Mouse (Mus musculus) cerebellum, postnatal 14 days (tissue): ENCODE results near the gene Pdlim5.

Experiments
- DNase-seq, 2 experiments: peaks; one replicate each; pipeline ENCODE4 v3.0.0; 2021; ENCODE audit warnings: mixed read lengths in 2 of 2

Pdlim5 gene

DNA sequence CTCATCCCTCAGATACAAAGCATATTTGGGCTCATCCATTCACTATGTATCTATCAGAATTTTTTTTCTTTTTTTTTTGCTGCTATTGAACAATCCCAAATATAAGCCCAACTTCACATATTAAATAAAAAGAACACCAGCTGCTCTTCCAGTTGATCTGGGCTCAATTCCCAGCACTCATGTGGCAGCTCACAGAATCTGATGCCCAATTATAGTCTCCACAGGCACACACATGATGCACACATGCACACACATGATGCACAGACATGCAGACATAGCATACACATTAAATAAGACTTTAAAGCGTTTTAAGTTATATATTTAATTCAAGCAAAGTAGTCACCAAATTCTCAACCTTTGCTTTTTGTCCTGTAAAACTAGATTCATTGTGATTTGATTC, 62.0 kb downstream of the Pdlim5 start:
- DNase-seq, result no peak

DNA sequence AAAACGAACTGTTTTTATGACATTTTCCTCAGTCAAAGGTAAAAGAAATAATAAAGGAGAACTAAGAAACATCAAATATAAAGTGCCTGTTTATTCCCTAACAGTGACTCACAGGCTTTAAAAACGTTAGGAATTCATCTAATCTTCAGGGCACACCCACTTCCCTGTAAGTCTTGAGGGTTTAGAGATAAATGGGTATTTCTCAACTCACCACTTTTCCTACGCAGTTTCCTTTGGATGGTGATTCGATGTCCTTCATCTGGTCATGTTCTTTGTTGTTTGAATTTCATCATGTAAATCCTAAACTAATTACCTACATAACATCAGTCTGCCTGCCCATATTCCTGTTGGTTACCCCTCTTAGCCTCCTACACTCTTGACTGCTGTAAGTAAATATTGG, 62.8 kb downstream of the Pdlim5 start:
- DNase-seq, result no peak

DNA sequence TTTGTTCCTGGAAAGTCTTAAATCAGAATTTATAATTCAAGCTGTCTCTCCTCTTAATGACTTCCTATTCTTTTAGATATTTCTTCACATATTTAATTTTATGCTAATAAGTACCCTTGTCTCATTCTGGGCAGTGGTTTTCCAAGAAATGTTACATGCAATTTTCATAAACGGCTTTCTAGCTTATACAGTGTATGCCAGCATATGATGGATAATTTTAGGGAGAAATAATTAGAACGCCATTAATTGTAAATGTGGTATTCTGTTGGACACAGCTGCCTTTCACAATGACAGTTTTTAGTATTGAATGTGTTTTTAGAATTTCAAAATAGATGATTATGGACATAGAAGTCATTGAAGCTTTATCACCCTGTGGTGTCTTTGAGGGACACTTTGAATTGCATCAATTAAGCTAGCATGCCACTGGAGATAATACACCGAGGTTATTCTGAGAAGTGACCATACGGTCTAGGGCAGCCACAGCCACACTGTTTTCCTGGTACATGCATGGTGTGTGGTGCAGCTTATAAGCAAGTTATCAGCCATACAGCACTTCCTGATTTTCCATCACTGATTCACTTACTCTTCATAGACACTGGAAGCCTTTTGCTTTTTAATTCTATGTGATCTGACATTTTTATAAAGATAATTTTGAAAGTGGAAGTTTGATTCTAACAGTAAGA, 63.5 kb downstream of the Pdlim5 start:
- DNase-seq, result no peak

DNA sequence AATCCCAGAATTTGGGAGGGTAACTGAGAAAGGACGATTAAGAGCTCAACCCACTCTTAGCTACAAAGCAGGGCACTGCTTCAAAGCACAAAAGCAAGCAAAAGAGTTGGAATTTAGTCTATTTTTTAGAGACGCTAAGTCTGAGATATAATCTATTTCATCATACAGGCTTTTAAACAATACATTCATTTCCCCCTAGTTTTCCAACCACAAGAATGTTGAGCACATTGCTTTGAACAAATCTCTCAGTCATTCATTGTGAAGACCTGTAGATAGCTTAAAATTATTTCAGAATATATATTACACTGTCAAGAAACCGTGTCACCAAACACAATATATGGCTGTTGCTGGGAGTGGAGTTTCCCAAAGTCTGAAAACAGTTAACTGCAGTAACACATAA, 65.1 kb downstream of the Pdlim5 start:
- no peak for DNase-seq

DNA sequence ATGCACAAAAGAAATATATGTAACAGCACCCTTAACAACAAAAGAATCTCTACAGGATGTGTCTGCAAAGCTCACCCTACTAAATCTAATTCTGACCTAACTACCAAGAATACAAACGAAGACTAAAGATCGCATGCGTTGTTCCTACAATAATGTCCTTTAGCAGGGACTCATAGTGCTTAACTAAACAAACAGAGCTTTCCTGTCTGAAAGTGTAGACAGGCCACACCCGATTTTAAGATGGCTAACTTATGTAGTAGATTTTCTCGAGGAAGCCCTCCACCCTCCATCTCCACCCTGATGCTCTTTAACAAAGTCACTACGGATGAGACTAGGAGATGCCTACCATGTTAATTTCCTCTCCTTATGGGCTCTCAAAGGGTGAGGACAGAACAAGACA, 71.9 kb downstream of the Pdlim5 start:
- no peak for DNase-seq

DNA sequence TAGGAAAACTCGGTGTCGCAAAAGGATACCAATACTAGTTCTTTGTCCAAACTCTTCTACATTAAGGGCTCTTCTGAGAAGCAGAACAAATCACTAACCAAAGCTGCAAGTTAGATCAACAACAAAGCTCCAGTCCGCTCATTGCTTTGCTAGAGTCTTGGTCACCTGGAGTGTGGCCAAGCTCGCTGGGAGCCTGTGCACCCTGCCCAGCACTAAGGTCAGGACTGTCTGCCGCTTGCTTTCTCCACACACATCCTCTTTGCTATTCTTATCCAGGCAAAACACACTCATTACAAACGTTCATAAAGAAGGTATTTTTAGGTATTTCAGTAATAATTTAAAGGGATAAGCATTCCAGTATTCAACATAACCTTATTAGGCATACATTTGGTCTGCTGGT, 73.6 kb downstream of the Pdlim5 start:
- DNase-seq, result peak; percentile 59 to 61

DNA sequence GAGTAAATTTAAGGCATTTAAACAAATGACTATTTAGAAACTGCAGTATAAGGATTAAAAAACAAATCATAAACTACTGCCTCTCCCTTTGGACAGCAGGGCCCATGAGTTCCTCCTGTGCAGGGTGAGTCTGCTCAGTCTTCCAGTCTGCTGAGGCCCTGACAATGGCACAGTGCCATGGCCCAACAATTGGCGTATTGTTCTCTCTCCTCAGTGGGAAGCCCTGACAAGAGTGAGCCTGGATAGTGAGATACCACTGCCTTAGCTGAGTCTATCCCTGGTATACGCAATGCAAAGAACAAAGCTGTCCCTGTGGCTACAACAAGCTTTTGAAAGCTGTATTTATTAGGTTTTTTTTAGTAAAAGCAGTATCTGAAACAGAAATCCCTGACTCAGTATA, 77.3 kb downstream of the Pdlim5 start:
- DNase-seq, result peak; percentile 46 to 50

DNA sequence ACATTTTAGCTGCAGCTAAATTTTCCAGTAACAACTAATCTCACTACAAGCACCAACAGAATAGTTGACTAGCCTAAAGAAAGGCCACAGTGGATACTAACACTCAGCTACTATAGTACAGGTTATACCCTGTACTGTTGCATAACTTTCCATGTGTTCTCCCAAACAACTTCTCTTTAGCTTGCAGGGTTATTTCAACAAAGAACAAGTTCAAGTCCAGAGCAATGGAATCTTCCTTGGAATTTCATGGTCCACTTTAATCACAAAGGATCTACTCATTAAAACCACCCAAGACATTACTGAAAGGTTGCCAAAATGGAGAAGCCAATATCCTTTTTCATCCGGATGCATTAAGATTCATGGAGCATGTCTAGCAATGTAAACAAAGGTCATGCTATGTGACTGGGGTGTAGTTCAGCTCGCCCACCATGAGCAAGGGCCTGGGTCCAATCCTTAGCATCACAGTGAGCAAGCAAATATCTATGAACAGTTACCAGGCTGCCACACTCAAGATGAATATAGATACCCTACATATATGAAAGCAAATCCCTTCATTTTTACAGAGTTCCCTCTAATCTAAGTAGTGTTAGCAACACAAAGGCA, 79.3 kb downstream of the Pdlim5 start:
- no peak for DNase-seq

DNA sequence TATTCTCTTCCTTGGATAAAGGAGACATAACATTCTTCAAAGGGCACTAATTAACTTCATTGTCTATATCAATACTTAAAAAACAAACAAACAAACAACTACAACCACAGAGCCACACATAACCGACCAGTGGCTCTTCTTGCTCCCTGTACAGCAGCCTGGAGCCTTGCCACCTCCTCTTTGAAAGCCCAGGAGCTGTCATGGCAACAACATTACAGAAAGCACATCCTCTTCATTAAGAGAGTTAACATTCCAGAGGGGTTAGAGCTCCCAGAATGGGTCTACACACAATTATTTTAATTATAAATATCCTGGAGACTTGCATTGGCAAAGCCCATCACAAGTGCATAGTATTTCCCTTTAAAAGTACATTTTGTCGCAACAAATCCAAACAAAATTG, 84.4 kb downstream of the Pdlim5 start:
- peak; percentile 13 to 18 for DNase-seq

DNA sequence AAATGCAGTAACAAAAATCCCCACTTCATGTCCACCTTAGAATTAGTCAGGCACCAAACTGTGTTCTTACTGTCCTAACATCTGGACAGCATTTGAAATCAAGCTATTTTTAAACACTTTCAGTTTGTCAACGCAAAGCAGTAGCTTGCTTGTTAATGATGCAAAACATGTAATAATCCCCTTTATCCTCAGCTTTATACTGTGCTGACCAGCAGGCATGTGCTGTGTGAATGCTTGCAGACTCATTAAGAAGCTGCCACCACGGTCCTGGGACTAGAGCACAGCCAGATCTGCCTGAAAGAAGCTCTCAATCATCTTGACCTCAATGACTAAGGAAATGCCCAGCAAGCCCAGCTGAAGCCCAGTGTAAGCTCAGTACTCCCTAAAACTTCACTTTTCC, 85.0 kb downstream of the Pdlim5 start:
- no peak for DNase-seq

DNA sequence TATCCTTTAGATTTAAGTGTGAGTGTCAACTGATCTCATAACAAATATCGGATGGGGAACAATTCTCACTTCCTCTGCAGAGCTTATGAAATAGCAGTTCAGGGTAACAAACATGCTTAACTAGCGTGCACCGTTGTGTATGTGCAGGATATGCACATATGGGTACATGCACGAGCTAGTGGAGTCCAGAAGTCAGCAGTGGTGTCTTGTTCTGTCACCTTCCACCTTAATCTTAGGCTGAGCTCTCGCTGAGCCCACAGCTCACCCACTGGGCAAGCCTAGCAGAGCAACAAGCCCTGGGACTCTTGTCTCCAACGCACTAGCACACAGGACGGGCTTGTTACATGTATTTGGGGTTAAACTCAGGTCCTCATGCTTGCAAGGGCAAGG, 100.2 kb downstream of the Pdlim5 start:
- DNase-seq, result no peak

DNA sequence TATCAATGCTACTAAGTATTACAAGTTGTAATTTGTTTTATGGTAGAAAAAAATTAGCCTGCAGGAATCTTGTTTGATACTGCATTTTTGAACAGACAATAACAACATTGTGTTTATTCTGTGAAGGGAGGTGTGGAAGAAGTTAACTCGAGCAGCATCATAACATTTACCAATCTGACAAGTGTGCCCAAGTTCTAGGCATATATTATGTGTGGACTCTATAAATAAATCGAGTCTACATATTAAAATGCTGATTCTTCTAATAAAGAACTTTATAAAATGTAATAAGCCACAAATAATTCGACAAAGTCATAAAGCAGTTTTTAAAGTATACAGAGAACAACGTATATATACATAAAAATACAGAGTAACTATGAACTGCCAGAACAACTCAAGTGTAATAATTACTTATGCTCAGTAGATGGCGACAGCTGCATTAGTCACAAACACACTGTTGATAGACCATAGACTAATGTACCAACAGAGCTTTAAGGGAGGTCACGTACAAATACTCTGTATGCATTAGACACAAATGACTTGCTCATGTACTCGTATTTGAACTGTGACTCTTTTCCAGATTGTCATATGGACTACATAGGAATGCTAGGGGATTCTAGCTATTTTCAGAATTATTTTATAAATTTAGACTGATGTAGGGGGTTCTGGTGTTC, 100.7 kb downstream of the Pdlim5 start:
- DNase-seq, result peak; percentile 25 to 64

DNA sequence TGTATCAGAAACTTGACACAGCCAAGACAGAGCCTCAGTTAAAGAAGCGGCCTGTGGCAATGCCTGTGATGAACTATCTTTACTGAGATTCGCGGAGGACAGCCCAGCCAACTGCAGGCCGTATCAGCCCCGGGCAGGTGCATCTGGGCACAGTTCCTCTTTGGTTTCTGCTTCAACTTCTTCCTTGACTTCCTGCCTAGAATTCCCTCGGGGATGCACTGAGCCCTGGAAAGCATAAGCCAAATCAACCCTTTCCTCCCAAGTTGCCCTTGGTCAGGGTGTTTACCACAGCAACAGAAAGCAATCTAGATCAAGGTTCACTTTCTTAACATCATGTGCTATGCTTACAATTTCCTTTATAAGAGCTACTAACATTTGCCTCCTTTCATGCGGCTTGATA, 101.9 kb downstream of the Pdlim5 start:
- no peak for DNase-seq

DNA sequence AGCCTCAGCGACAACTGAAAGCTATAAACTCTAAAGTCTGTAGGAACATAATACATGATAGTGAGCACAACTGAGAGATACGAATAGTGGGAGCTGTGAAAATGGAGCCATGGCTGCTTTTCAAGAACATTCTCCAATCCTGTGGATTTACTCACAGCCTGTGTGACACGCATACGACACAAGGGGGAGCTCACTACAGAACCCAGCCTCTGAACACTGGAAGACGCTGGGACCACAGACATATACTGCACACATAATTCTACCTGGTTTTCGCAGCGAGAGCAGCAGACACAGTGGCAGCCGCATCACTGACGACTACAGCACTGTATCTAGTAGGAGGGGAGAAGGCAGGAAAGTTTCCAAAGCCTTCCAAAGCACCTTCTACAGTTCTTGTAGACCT, 112.8 kb downstream of the Pdlim5 start:
- peak; percentile 74 for DNase-seq

DNA sequence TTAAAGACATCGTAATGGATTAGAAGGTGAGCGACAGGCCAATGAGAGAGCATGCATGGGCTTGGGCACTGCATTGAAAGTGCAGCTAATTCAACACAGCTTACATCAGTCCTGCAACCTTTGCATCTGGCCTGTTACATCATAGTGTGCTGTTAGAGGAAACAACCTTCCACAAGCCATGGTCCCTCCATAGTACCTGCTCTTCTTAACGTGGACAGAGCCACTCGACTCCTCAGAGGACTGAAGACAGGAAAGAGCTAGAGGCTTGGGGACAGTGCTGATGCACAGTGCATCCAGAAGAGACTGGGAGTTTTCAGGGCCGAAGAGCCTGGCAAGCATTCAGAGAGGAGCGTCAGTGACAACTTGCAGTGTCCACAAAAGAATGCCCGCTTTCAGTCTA, 113.8 kb downstream of the Pdlim5 start:
- DNase-seq, result peak in 1 of 2 experiments; percentile 4

DNA sequence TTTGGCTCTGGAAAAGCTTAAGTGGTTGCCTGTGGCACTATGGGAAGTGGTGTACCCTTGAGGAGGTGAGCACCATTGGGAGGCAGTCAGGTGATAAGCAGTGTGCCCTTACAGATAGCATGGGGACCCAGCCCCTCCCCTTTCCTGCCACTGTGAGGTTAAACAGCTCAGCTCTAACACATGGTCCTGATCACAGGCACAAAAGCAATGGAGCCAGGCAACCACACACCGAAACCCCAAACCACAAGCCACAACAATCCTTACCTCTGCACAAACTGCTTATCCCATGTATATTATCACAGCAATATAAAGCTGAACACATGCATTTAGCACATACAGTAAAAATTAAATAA, 114.4 kb downstream of the Pdlim5 start:
- no peak for DNase-seq

DNA sequence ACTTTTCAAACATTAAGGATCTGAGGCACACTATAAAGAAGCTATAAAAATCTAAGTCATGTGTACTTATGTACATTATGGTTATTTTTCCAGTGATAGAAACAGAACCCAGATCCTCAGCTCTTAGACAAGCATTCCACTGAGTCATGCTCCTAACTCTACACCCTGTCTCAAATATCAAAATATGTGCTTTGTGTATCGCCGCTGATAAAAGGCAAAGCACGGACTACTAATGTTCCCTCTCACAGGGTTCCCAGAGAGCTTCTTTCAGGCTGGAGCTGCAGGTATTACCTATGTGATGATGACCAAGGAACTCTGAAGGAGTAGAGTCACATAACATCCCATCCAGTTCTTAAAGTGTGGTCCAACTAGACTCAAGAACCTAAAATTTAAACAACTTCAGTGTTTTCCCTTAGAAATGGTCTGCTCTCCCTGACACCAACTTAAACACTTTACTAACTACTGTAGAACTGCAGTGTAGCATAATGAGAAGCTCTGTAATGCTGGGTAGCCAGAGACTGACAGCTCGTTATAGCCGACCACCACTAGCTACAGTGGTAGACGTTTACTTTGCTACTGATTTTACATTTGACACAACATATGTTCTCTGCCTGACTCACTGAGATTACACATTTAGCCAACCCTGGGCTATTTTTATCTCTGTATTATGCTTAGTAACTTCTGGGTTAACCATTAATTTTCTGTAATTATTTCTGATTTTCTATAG, 115.0 kb downstream of the Pdlim5 start:
- no peak for DNase-seq

DNA sequence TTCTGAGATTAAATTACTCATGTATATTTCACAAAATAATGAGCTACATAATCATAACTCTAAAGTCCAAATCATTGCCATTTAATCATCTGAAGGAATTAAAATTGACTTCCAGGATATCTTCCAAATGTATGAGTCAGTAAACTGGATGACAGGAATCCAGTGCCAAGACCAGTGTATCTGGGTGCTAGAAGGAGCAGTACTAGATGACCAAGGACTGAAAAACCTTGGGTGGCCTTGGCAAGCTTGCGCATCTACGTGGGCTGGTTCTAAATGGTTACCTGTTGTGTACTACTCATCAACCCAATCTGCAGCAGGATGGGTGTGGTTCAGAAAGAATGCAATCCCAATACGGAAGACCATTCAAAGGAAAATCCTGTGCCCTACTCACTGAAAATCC, 116.5 kb downstream of the Pdlim5 start:
- no peak for DNase-seq

DNA sequence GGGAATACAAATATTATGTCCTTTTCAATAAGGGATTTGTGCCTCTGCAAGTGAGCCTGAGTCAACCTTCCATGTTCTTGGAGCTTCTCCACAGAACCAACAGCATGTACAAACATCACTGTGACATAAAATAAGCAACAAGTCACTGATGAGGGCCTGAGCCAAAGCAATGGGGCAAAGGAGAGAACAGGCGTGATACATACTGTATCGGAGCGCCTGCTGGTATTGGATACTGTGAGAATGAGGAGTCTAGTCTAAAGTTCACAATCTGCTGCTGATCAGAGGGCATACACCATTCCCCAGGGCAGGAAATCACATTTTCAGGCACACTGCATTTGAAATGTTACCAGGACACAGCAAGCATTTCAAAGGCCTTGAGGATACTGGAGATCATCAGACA, 119.0 kb downstream of the Pdlim5 start:
- no peak for DNase-seq

DNA sequence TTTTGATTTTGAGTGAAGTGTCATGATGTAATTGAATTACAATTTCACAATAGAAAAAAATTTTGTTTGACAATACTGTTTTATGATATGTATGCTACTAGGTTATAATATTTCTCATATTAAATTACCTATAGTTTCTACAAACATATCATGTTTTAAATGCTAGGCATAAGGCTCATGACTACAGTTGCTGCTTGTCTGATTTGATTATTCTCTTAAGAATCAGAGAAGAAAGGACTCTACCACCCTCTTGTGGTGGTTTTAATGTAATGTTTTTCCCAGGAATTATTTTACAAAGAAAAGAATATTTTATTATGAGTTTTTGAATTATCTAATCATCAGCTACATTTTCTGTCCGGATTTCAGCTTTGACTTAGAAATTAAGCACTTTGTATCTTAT, 120.5 kb downstream of the Pdlim5 start:
- DNase-seq, result peak in 1 of 2 experiments; percentile 22

DNA sequence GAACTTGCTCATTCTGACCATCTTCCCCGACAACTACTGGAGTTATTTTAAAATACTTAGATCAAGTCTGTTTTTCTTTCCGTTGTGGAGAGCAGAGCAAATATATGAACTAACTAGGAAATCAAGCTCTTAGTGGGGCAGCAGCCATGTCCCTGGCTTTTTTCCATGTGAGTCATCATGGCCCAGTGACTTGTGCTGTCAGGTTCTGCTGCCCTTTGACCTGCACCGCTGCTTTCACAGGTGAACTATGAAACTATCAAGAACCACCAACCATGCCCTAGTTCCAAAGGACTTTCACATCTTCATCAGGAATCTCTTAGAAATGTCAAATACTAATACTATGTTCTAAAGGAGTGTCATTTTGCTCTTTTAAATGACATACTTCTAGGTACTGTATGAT, 121.0 kb downstream of the Pdlim5 start:
- no peak for DNase-seq

DNA sequence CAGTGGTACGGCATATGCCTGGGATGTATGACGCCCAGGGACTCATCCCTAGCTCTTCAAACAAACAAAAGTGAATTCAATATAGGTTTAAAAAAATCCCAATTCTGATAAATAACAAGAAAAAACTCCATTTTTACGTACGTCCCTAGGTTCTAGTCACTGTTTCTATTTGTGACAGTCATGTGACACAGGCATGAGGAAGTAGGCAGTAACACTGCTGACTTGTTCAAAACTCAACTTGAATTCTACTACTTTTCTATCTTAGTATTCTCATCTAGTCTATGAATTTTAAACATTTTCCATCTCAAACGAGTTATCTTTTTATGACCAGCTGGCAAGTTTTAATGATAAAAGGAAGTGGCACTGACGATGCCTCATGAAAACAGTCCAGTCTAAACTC, 122.2 kb downstream of the Pdlim5 start:
- no peak for DNase-seq

DNA sequence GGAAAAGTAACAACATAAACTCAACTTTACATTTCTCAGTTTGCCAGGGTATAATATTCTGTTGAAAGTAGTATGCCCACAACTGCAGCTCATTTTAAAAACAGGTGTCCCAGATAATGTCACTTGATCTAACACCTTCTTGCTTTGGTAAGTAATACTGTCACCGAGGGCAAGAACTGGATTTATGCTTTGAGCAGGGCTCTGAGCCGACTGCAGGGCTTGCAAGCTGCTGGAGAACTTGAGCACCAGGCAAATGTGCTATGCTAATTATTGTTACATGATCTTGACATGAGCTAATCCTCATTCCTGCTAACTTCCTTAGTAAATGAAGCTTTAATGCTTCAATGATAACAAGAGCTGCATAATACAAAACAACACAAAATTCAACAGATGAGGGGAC, 139.1 kb downstream of the Pdlim5 start:
- DNase-seq, result no peak

DNA sequence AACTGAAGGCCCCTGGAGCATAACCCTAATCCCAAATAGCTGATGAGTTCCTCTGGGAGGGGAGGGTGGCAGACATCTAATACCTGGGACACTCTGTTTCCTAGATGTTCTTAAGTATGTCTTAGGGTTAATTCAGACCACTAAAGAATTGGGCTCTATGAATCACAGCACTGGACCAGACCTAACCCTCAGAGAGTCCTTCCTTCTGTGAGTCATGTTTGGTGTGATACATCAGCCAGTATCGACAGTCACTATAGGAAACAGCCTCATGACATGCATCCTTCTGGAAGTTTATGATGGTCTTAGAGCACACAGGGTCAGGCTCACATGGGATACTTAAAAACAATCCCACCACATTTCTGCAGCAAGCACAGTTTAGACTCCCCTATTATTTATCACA, 143.4 kb downstream of the Pdlim5 start:
- no peak for DNase-seq
